Mouse (Mus musculus): ENCODE measurements around the gene Zfp882. TPM values are rescaled to one million over a fixed set of nuclear protein-coding genes. Genes with fewer than 3 reads are reported as not detected.
"Not testable (repeated sequence)": the region's sequence is repeated elsewhere in the genome, so short reads cannot be mapped to it uniquely, and the experiment has no call there.

Gene Zfp882
- total RNA-seq (2021), result 1 to 10 TPM; 3.0 to 4.4 TPM

DNA sequence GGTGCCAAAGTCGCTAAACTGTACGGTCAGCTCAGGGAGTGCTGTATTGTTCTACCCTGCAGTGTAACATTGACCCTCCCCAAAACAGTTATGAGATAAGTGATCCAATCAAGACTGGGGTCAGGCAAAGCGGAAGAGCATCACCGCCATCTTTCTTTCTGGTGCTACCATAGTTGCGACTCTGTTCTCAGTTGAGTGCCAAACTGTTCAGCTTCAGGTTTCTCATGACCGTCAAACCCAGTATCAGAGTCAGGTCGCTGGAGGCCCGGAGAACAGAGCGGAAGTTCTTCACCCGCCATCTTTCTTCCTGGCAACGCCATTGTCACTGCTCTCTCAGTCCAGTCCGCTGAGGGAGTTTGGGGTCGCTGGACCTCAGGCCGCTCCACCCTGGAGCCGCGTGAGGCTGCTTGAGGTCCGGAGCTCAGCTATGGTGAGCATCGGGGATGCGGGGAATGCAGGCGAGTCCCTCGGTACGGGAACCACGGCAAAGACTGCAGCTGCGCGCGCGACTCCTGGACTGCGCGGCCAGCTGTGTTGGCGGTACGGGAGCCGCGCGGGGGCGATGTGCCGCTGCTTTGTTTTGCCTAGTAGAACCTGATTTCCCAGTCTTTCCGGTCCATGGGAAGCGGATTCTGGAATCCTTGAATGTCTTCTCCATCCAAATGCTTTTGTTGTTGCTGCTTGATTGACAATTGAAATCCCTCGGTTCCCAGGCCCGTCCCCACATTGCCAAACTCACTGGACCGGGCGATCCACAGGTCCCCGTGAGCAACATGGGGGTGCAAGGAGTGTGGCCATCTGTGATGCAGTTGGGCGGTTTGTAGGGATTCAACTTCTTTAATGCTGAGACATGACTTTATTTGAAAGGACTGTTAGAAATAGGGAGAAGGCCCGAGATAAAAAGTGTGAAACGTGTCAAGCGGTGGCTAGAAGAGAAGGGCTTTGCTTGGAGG is at the start of gene Zfp882, which contains the start of gene Zfp617:
Zfp882 (plus strand) TSS at position 300 of the 953 bp plus-strand sequence.
Zfp617 (plus strand) TSS at position 327 of the 953 bp plus-strand sequence.
- intact Hi-C loops (cut with DNase I), result loop anchor here (1.0 kb wide), 2 partner anchors 14 to 64 kb away; no protein-coding TSS in a partner anchor
- DNase-seq, result peak; percentile 94

- intact Hi-C loops (cut with DNase I), result not testable (repeated sequence)
- DNase-seq, result peak; percentile 16 to 22
Observed at GRCm38 (mm10) chr8:71861551-71861950, 46.9 kb upstream of the Zfp882 start.

DNA sequence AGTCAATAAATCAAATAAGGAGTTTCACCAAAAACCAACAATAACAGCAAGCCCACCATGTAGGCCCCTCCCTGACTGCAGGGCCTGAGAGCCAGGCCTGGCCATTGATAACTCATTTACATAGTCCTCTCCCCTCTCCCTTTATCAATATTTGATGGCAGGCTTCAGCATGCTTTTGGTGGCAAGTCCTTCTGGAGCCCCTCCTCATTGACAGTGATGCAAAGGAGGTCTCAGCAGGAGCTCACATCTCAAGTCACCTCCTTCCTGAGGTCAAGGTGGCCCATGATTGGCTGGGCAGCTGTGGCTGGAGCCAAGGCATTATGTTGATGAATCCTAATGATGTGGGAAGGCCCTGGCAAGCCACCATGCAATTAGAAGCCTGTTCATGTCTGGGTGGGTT is 46.4 kb upstream of the Zfp882 start:
- intact Hi-C loops (cut with DNase I); DNase-seq: not testable (repeated sequence)

DNA sequence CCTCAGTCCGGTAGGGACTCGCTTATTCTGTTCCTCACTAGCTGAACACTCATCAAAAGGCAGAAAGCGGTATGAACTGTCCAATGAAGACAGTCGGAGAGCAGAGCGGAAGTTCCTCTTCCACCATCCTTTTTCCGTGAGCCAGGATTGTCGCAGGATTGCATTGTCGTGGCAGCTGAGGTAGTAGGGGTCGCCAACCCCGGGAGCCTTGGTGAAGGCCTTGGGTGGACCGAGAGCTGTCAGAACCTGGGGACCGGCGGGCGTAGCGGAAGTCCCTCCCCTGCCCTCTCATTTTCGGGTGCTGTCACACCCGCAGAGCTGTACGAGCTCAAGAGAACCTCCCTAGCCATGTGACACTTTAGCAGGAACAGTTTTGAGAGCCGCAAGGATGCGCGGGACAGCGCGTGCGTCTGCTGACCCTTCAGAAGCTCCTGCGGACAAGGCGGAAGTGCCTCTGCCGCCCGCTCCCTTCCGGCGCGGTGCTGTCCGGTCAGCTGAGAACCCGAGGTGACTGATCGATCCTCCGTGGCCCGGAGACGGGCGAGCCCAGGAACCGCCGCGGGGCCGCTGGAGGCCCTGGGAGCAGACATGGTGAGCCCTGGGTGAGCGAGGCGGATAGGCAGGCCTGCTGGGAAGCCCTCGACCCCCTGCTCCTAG is 26.7 kb upstream of the Zfp882 start, which contains the start of gene Zfp709:
Zfp709 (plus strand) TSS at position 402 of the 657 bp plus-strand sequence.
- DNase-seq, result peak; percentile 80
- intact Hi-C loops (cut with DNase I), result no loop called here

DNA sequence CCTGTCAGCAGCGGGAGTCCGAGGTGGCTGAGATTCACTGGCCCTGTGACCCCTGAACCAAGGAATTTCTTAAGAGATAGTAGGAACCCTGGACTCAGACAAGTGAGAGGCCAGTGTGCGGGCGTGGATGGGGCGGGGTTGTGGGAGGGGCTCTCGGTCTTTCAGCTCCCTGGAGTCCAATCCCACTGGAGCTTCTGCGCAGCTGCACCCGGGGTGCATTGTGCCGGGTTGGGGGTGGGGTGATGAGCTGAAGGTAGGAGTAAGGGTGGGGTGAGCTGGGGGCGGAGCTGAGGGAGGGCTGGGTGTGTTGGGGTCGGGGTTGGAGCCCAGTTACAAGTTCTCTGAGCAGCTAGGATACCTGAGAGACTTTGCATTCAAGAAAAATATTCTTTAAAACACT is 7.7 kb upstream of the Zfp882 start:
- intact Hi-C loops (cut with DNase I); DNase-seq: not testable (repeated sequence)

DNA sequence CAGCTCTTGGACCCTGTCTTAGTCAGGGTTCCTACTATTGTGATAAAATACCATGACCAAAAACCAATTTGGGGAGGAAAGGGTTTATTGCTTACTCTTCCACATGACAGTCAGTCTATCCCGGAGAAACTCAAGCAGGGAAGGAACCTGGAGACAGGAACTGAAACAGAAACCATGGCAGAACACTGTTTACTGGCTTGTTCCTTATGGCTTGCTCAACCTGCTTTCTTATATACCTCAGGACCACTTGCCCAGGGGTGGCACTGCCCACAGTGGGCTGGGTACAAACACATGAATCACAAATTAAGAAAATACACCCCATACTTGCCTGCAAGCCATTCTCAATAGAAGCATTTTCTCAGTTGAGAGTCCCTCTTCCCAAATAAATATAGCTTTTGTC is 5.3 kb upstream of the Zfp882 start:
- DNase-seq; intact Hi-C loops (cut with DNase I): not testable (repeated sequence)

- intact Hi-C loops (cut with DNase I), result no loop called here
- no peak for DNase-seq
Observed at GRCm38 (mm10) chr8:71906809-71907208, 1.6 kb upstream of the Zfp882 start.

- intact Hi-C loops (cut with DNase I), result loop anchor here (1.0 kb wide), 2 partner anchors 14 to 64 kb away; no protein-coding TSS in a partner anchor
- DNase-seq, result no peak
Observed at GRCm38 (mm10) chr8:71907798-71908257, 580 bp upstream of the Zfp882 start.

DNA sequence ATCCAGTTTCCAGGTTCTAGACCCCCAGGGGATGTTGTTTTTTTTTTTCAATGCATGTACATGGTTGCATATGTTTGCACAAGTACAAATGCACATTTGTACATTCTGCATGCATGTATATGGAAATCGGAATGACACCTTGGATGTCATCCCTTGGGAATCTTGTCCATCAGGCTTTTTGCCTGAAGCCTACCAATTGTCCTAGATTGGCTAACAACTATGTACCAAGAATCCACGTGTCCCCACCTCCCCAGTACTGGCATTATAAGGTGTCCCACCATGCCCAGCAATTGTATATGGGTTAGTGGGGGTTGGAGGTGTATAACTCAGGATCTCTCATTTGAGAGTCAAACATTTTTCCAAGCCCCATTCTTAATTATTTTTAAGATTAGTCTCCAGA is 3.9 kb downstream of the Zfp882 start:
- DNase-seq, result no peak
- intact Hi-C loops (cut with DNase I), result no loop called here

DNA sequence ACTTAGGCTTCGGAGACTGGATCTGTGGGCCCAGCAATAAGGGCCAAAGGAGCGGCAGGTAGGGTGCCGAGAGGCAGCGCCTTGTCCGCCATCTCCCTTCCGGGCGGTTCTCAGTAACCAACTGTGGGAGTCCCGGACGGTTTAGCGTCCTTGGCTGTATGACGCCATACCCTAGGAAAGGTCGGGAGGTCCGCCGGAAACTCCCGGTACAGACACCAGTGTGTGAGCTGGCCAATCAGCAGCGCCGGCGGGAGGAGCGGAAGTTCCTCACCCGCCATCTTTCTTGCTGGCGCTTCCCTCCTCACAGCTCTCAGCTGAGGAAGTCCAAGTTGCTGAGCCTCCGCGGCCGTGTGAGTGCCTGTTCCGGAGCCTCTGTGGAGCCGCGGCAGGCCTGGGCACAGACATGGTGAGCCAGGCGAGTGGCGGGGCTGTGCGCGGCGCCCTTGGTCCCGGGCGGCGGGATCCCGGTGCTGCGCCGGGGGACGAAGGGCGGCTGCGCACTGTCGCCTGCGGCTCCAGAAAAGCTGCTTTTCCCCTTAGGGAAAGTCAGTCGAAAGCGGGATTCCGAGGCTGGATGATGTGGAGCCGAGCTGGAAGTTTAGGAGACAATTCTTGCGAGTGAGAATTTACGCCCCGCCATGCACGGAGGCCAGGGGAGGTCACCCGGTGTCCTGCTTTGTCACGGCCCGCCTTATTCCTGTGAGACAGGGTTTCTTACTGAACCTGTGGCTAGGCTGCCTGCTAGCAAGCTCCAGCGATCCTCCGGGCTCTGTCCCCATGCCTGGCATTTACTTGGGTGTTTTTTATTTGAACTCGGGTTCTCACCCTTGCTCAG is 14.4 kb downstream of the Zfp882 start:
- DNase-seq, result peak; percentile 96 to 97
- intact Hi-C loops (cut with DNase I), result loop anchor here (1.0 to 10.0 kb wide), 3 partner anchors 14 to 212 kb away; partner anchors contain the start of genes Tpm4, Zfp617, Zfp882 and Zfp961

DNA sequence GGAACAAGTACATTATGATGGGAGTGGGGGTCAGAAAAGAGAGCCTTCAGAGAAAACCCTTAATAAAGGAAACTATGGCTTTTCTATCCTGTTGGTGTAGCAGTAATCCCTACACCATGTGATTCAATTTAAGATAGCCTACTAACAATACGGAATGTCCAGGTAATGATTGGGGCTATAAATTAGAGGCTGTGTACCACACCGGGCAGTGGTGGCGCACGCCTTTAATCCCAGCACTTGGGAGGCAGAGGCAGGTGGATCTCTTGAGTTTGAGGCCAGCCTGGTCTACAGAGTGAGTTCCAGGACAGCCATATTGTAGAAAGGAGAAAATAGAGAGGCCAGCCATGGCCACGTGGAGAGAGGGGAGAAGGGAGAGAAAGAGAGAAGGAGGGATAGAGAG is 17.4 kb downstream of the Zfp882 start:
- intact Hi-C loops (cut with DNase I), result loop anchor here (10.0 kb wide), 1 partner anchor 209 kb away; the partner anchor contains the start of gene Tpm4

DNA sequence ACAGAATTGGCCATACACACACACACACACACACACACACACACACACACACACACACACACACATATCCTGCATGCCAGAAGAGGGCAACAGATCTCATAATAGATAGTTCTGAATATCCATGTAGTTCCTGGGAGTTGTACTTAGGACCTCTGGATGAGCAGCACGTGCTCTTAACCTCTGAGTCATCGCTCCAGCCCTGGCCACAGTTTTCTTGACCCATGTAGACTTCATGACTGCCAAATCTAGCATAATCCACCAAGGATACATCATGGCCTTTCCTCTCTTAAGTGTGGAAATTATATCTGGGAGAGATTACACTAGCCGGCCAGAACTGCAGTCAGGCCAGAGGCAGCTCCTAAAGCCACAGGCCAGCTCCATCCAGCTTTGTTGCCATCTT is 18.1 kb downstream of the Zfp882 start:
- intact Hi-C loops (cut with DNase I), result loop anchor here (10.0 kb wide), 1 partner anchor 208 kb away; the partner anchor contains the start of gene Tpm4
- DNase-seq, result no peak

More for the DNA sequence above, 17.4 kb downstream of the Zfp882 start:
- no peak for DNase-seq

GRCm38 (mm10) chr8:71927779-71928178 is 19.4 kb downstream of the Zfp882 start:
- intact Hi-C loops (cut with DNase I), result loop anchor here (10.0 kb wide), 1 partner anchor 207 kb away; the partner anchor contains the start of gene Tpm4
- DNase-seq, result no peak

DNA sequence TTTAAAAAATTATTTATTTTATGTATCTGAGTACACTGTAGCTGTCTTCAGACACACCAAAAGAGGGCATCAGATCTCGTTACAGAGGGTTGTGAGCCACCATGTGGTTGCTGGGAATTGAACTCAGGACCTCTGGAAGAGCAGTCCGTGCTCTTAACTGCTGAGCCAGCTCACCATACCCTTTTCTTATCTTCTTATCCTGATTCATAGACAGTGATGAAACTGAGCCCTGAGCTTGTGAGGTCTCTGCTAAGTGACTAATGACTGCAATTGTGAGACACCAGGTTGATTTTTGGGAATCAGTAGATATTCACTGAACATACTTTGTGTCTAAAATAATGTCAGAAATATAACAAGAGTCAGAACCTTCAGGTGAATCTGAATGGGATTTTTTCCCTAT is 29.6 kb downstream of the Zfp882 start:
- DNase-seq; intact Hi-C loops (cut with DNase I): not testable (repeated sequence)

- intact Hi-C loops (cut with DNase I), result no loop called here
- no peak for DNase-seq
Observed at GRCm38 (mm10) chr8:71940293-71941208, 32.1 kb downstream of the Zfp882 start.

- intact Hi-C loops (cut with DNase I), result no loop called here
- no peak for DNase-seq
Observed at GRCm38 (mm10) chr8:71941776-71942175, 33.4 kb downstream of the Zfp882 start.

DNA sequence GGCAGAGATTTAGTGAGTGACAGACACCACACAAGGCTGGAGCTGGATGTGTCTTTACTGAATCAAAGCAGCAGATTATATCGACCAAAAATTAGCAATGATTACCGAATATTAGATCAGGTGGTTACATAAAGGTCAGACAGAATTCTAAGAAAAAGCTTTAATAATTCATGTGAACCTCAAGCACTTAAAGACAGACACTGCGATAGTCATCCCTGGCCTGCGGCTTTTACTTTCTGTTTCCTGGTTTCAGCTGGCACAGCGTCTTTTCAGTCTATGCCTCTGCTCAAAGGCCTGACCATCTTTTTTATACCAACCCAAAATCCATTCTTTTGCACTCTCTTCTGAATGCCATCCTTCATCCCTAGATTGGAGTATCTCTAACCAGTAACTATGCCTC is 40.2 kb downstream of the Zfp882 start:
- intact Hi-C loops (cut with DNase I), result no loop called here
- DNase-seq, result no peak

- peak; percentile 99 for DNase-seq
- intact Hi-C loops (cut with DNase I), result loop anchor here (2.0 kb wide), 1 partner anchor 28 kb away; no protein-coding TSS in a partner anchor
Observed at GRCm38 (mm10) chr8:71950482-71951221, 42.2 kb downstream of the Zfp882 start, which contains the start of gene Zfp961. Zfp961 (plus strand) TSS chr8:71951038.

Data from heart, postnatal 10 days (tissue).